Mouse (Mus musculus) induced T-regulatory cell, adult 2 months (primary cell): ENCODE measurements around the gene Yjefn3.
"Not testable (repeated sequence)": the region's sequence is repeated elsewhere in the genome, so short reads cannot be mapped to it uniquely, and the experiment has no call there.

Experiments
- DNase-seq: peaks from one replicate; pipeline ENCODE4 v3.0.0-alpha.2; 2012; ENCODE audit warnings: low read depth

Gene Yjefn3

GRCm38 (mm10) chr8:69902163-69903062, at the start of gene Yjefn3, which contains the start of the genes Tssk6 and Ndufa13:
Gene Yjefn3, minus strand, starts transcription at chr8:69902712.
Gene Tssk6, plus strand, starts transcription at chr8:69902184.
Gene Ndufa13, minus strand, starts transcription at chr8:69902558.
- DNase-seq, result peak; percentile 88

DNA sequence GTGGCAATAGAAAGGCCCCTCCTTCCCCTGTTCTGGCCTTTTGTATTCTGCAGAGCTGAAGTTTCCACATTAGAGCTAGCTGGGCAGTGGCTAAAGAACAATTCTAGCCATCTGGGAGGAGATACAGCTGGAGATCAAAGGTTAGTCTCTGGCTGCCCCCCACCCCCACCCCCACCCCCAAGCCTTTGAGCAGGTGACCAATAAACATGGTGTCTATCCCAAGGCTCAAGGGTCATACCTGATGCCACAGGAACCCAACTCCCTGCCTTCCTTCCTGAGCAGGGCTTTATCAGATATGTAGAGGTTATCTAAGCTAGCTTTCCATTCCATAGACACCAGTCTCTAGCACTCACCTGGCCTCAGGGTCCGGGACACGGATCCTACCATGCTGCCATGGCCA, 47.8 kb upstream of the Yjefn3 start:
- DNase-seq, result no peak

- not testable (repeated sequence) for DNase-seq
Measured at GRCm38 (mm10) chr8:69942495-69942894, 40.0 kb upstream of the Yjefn3 start.

- peak; percentile 51 for DNase-seq
Measured at GRCm38 (mm10) chr8:69940386-69940785, 37.9 kb upstream of the Yjefn3 start.

GRCm38 (mm10) chr8:69939633-69940032, 37.1 kb upstream of the Yjefn3 start:
- peak; percentile 31 for DNase-seq

DNA sequence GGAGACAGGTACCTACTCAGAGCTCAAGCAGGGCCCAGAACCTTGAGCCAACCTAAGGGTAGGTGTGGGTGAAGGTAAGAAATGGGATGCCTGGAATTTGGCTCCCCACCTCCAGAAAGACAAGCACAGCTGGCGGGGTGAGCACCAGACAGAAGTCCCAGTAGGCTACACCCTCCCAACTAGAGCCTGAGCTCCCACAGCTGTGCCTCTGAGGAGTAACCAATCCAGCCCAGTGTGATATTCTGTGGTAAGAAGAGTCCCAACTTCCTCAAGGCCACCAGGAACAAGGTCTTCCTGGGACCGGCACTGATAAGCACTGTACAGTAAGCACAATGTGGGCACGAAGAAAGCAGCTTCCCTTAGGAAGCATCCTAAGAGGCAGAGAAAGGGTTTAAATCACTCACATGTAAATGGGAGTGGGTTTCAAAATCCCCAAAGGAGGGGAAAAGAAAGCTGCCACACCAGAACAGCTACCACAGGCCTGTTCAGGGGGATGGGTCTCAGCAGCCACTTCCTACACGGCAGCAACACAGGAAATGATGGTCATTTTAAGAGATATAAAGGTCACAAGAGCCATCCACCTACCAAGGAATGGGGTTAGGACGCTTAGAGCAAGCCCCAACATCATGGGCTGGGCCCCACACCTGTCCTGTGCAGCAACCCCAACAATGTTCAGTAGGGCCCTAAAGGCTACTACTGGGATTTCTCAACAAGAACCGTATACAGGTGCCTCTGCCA, 35.9 kb upstream of the Yjefn3 start:
- DNase-seq, result peak; percentile 69

GRCm38 (mm10) chr8:69937466-69937865, 35.0 kb upstream of the Yjefn3 start:
- DNase-seq, result peak; percentile 66

DNA sequence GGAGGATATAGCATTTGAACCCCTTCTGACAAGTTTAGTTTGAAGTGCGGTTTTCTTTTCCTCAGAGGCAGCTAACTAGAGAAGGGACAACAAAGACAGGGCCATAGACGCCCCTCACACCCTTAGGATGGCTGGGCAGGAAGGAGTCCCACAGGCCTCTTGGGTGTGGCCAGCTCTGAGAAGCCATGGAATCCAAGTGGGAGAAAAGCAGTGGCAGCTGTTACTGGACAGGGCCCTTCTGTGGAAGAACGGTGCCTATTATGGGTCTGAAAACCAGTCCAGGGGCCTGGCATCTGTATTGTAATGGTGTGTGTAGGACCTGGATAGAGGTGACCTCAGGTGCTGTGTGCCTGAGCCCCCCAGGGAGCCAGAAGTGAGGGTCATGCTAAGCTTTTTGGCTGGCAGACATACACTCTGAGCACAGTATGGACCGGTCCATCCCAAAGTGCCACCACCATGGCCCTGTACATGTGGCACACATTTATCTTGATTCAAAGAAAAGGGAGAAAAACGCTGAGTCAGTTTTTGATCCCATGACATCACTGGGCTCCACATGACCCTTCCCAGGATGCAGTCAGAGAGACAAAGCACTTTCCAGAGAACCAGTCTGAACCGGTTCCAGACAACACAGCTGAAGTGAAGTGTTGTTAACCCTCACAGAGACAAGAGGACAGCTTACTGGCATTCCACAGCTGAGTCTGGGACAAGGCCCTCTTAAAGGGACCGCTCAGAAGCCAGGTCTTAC, 33.7 kb upstream of the Yjefn3 start:
- no peak for DNase-seq

DNA sequence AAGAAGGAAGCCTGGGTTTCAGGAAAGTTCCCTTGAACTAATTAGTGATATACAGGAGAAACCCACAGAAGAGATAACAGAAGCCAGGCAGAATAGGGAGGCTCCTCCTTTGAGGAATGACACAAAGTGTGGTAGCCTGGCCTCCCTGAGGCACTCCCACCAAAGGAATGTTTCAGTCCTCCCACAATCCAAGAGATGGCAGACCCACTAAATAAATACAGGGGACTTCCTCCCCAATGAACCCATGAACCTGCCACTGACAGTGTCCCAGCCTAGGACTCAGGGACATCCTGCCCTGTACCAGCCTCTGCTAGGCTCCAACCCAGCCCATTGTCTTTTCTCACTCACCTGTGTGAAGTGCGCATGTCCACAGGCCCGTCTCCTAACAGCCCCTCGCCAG, 32.9 kb upstream of the Yjefn3 start:
- no peak for DNase-seq

DNA sequence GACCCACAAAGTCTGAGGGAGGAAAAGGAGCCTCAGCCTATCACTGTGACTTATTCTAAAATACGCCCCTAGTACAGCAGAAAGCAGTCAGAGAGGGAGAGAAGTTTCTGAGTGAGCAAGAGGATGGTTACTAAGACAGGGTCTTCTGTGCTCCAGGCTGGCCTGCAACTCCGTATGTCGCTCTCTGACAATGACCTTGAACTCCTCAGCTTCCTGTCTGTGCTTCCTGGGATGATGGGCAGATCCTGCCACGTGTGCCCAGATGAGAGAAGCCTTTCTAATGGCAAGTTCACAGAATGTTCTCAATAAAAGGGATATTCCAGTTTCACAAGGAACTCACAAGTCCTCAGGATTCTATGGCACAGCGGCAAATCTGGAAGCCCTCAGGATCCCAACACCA, 32.1 kb upstream of the Yjefn3 start:
- DNase-seq, result peak; percentile 29

- peak; percentile 61 for DNase-seq
Measured at GRCm38 (mm10) chr8:69933811-69934210, 31.3 kb upstream of the Yjefn3 start.

DNA sequence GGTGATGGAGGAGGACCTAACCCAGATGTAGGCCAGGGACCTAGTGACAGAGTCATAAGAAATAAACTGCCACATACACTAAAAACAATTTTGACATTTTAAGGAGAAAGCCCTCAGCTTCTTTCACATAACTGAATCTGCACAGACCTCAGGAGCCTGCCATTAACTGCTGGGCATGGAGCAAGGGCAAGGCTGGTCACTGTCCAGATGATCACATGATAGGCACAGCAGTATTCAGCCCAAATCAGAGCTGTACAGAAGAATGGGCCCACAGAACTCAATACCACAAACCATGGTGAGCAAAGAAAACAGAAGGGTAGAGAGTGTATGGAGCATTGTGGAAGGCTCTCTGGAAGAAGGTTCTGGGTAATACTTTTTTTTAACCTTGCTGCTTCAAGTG, 24.4 kb upstream of the Yjefn3 start:
- no peak for DNase-seq

- DNase-seq, result no peak
Measured at GRCm38 (mm10) chr8:69923986-69924385, 21.5 kb upstream of the Yjefn3 start.

DNA sequence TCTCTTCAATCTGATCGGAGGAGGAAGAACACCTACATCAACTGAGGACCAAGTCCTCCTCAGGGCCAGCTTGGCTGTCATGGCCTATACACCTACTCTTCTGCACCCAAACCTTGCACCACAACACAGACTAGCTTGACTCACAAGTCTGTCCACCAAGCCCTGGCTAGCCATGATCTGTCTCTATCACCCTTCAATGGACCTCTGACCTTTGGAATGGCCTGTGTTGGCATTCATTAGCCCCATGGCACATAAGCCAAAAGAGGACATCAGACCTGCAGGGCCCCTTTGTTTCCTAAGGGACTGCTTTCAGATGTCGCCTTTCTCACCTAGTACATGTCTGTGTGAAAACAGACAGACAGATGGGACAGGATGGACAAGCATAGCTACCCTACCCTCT, 18.6 kb upstream of the Yjefn3 start:
- peak; percentile 46 for DNase-seq

- peak; percentile 97 for DNase-seq
Measured at GRCm38 (mm10) chr8:69919876-69920662, 17.6 kb upstream of the Yjefn3 start.

- DNase-seq, result peak; percentile 98
Measured at GRCm38 (mm10) chr8:69919010-69919409, 16.5 kb upstream of the Yjefn3 start.

- DNase-seq, result peak; percentile 72
Measured at GRCm38 (mm10) chr8:69918506-69918905, 16.0 kb upstream of the Yjefn3 start.

DNA sequence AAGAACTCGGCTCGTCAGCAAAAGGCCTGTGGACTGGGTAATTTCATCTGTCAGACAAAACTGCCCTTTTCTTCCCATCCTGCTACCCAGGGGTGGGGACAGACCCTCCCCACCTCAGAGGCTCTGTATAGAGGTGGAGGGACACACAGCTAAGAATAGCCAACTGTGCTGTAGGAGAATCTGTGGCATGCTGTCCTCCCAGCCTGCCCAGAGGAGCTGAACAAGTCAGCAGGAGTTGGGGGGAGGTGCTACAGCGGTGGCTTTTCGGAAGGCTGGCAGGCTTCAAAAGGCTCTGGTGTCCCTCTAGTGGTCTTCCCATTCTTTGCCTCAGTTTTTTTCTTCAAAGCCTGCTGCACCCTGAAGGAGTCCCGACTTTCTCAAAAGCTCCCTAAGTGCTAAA, 13.2 kb upstream of the Yjefn3 start:
- no peak for DNase-seq

GRCm38 (mm10) chr8:69914526-69914925, 12.0 kb upstream of the Yjefn3 start:
- no peak for DNase-seq

DNA sequence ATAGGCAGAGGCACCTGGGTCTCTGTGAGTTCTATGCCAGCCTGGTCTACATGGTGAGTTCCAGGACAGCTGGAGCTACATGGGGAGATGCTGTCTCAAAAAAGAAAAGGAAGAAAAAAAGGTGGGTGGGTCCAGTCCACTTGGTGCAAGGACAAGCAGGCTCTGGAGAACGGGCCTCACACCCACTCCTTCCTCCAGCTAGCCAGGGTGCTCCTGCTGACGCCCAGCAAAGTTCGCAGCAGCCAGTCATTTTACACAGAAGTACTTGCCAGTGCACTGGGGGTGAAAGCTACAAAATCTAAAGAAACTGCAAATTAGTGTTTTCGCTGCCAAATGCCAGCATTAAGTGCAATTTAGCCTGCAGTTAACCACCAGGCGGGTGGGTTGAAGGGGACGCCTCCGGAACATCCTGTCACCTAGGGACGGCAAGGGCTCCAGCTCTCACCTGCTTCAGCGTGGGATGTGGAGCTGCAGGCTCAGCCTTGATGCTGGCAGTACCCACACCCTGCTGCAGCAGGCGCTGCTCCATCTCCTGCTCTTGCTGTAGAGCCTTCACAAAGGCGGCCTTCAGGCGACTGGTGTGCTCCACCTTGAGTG, 10.1 kb upstream of the Yjefn3 start:
- no peak for DNase-seq

- no peak for DNase-seq
Measured at GRCm38 (mm10) chr8:69911917-69912316, 9.4 kb upstream of the Yjefn3 start.
